Mouse (Mus musculus) E14TG2a.4 (cell line): ENCODE results near the gene Tns2.

ENCODE experiments used
- H3K27me3 ChIP-seq: 2 replicates; pipeline ENCODE4 v1.6.1; 2014; ENCODE audit warnings: low read length, control low read depth; ENCODE audit not compliant: insufficient read depth
- H3K36me3 ChIP-seq: 2 replicates; pipeline ENCODE4 v1.6.1; 2014; ENCODE audit warnings: low read length, control low read depth; ENCODE audit not compliant: insufficient read depth
- H3K4me1 ChIP-seq: replicated peaks from 2 replicates; pipeline ENCODE4 v1.6.1; 2014; ENCODE audit warnings: low read depth, low read length, control low read depth
- H3K4me3 ChIP-seq: replicated peaks from 2 replicates; pipeline ENCODE4 v1.5.1; 2014; ENCODE audit warnings: mild to moderate bottlenecking, low read length
- H3K9me3 ChIP-seq: 2 replicates; pipeline ENCODE4 v1.6.1; 2014; ENCODE audit warnings: low read length, control low read depth
- CTCF ChIP-seq: conservative IDR thresholded peaks from 2 replicates; pipeline ENCODE4 v1.5.1; 2014; ENCODE audit warnings: low read length
- NANOG ChIP-seq: IDR thresholded peaks from 2 replicates; pipeline ENCODE4 v1.6.1; 2014; ENCODE audit warnings: borderline replicate concordance, low read length, mixed read lengths
- POU5F1 ChIP-seq: IDR thresholded peaks from 2 replicates; pipeline ENCODE4 v1.6.1; 2014; ENCODE audit warnings: low read length, borderline replicate concordance

The Tns2 gene

DNA sequence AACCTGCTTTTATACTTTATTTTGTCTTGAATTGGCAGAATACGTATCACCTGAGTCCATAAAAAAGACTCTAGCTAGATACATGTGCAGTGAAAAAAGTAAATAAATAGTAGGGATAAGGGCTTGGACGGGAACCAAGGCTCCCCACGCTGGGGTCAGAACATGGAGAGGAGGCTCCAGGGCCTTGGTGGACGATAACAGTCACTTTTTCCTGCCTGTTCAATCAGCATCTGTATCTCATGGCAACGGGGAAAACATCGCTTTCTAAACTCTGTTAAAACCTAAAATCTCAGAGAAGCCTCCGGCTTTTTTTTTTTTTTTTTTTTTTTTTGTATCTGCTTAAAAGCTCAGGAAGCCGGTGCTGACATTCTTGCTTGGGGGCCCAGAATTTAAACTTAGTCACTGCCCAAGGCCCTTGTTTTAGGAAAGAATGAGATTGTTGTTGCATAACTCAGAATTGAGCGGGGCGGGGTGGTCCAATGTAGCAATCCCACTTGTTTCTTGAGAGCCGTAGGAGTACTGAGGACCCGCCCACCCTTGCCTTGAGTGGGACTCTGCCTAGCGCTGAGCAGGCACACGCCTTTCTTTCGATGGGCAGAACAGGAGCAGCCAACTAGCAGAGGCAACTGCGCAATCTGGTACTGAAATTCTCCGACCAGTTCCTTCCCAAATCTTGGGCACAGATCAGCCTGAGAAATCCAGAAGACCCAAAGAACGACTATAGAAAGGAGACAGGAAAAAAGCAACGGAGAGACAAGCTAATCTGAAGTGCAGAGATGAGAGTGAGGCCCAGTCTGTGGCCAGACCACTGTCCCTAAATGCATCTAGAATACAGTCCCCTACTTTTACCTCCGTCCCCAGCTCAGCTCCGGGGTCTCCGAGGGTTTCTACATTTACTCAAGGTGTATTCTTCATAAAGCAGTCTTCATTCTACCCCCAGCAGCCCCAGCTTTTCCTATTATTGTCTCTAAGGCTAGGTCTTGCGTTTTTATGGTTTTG lies 43.0 kb downstream of the Tns2 start:
- H3K9me3 ChIP-seq = no peaks in the 10 kb centered on the region
- no peaks in the 10 kb centered on the region for H3K36me3 ChIP-seq
- TF ChIP-seq CTCF (no peak), NANOG (no peak), POU5F1 (no peak)
- peaks cover 64% of the 10 kb centered on the region for H3K27me3 ChIP-seq
- H3K4me3 ChIP-seq = no peak overlapping the region
- H3K4me1 ChIP-seq = peaks cover 33% of the 10 kb centered on the region

- Histone ChIP-seq H3K4me3 (peak within 1 kb of the TSS; percentile 75), H3K36me3 (no peaks in the 10 kb centered on the region), H3K4me1 (peaks cover 33% of the 10 kb centered on the region), H3K9me3 (no peaks in the 10 kb centered on the region), H3K27me3 (peaks cover 68% of the 10 kb centered on the region)
- TF ChIP-seq POU5F1 (no peak), NANOG (no peak), CTCF (no peak)
Measured at GRCm38 (mm10) chr15:102144274-102144711, 44.1 kb downstream of the Tns2 start, which contains the start of gene Igfbp6. Gene Igfbp6 (plus strand): TSS chr15:102144362.

- peaks cover 68% of the 10 kb centered on the region for H3K27me3 ChIP-seq
- H3K4me3 ChIP-seq = peak overlapping the region; percentile 75
- no peaks in the 10 kb centered on the region for H3K36me3 ChIP-seq
- peaks cover 33% of the 10 kb centered on the region for H3K4me1 ChIP-seq
- no peak for TF ChIP-seq POU5F1
- TF ChIP-seq NANOG = no peak
- TF ChIP-seq CTCF = no peak
- H3K9me3 ChIP-seq = no peaks in the 10 kb centered on the region
Measured at GRCm38 (mm10) chr15:102144726-102145125, 44.5 kb downstream of the Tns2 start.

DNA sequence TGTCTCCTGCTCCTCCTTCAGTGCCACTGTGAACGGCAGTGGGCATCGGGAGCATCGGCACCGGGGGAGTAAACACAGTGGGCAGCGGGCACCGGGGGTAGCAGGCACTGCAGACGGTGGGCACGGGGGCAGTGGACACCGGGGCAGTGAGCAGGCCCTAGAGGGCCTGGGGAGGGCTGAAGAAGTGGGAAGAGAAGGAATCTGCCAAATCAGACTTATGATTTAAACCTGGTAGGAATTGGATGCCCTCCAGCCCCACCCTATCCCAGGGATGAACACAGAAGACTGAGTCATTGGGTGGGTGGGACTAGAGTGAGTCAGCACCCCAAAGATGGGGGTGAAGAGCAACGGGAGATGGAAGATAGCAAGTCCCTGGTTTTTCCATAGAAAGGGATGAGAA lies 45.1 kb downstream of the Tns2 start:
- no peaks in the 10 kb centered on the region for H3K9me3 ChIP-seq
- H3K4me3 ChIP-seq = no peak overlapping the region
- peaks cover 68% of the 10 kb centered on the region for H3K27me3 ChIP-seq
- TF ChIP-seq NANOG (no peak), POU5F1 (no peak), CTCF (no peak)
- H3K4me1 ChIP-seq = peaks cover 38% of the 10 kb centered on the region
- H3K36me3 ChIP-seq = no peaks in the 10 kb centered on the region

DNA sequence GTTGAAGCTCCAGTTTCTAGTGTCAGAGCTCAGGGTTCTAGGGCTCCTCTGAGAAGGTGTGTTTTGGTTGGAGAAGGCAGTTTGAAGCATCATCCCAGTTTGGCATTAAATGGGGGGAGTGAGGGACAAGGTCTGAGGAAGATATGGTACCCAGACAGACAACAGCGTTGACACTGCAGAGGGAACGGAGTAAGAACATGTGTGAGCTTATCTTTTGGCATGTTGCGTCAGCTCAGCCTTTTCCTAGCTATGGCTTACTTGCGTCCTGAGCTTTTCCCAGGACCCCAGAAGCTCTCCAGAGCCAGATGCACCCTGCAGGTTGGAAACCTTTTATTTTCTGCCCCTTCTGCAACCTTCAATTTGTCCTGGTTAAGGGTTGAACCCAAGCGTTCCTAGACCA lies 45.9 kb downstream of the Tns2 start:
- peaks cover 68% of the 10 kb centered on the region for H3K27me3 ChIP-seq
- no peak overlapping the region for H3K4me3 ChIP-seq
- no peaks in the 10 kb centered on the region for H3K36me3 ChIP-seq
- peaks cover 45% of the 10 kb centered on the region for H3K4me1 ChIP-seq
- H3K9me3 ChIP-seq = no peaks in the 10 kb centered on the region
- no peak for TF ChIP-seq CTCF
- TF ChIP-seq POU5F1 = no peak
- TF ChIP-seq NANOG = no peak

- H3K9me3 ChIP-seq = no peaks in the 10 kb centered on the region
- H3K27me3 ChIP-seq = peaks cover 62% of the 10 kb centered on the region
- TF ChIP-seq CTCF = peak; percentile 91
- no peak for TF ChIP-seq NANOG
- TF ChIP-seq POU5F1 = no peak
- H3K4me1 ChIP-seq = peaks cover 48% of the 10 kb centered on the region
- H3K36me3 ChIP-seq = no peaks in the 10 kb centered on the region
- H3K4me3 ChIP-seq = no peak overlapping the region
Measured at GRCm38 (mm10) chr15:102146882-102147281, 46.7 kb downstream of the Tns2 start.

DNA sequence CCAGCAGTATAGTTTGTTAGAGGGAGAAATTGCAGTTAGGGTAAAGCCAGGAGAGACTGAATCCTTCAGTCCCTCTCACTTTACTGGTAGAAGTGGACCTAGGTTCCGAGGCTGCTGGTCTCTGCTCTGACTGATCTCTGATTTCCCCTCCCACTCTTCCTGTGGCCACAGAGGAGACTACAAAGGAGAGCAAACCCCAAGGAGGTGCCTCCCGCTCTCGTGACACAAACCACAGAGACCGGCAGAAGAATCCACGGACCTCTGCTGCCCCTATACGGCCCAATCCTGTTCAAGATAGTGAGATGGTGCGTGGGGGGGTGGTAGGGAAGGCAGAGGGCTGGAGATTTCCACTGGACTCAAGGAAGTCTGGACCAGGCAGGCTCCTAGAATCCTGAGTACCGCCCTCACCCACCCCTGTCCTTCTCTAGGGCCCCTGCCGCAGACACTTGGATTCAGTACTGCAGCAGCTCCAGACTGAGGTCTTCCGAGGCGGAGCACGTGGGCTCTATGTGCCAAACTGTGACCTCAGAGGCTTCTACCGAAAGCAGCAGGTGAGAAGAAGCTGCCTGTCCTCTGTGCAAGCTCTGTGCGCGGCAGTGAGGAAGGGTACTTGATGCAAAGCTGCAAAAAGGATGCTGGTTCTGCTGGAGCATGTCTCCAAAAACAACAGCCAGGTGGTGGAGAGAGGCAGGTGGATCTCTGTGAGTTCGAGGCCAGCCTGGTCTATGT lies 47.6 kb downstream of the Tns2 start:
- Histone ChIP-seq H3K4me1 (peaks cover 52% of the 10 kb centered on the region), H3K4me3 (no peak overlapping the region), H3K36me3 (no peaks in the 10 kb centered on the region), H3K27me3 (peaks cover 52% of the 10 kb centered on the region), H3K9me3 (no peaks in the 10 kb centered on the region)
- no peak for TF ChIP-seq CTCF
- no peak for TF ChIP-seq NANOG
- no peak for TF ChIP-seq POU5F1

- Histone ChIP-seq H3K4me3 (no peak overlapping the region), H3K9me3 (no peaks in the 10 kb centered on the region), H3K27me3 (peaks cover 36% of the 10 kb centered on the region), H3K36me3 (no peaks in the 10 kb centered on the region), H3K4me1 (peaks cover 50% of the 10 kb centered on the region)
- no peak for TF ChIP-seq POU5F1
- no peak for TF ChIP-seq CTCF
- TF ChIP-seq NANOG = no peak
Measured at GRCm38 (mm10) chr15:102149561-102149960, 49.3 kb downstream of the Tns2 start.
